Mouse (Mus musculus): ENCODE measurements around the gene Ankrd36.

- TF ChIP-seq POLR2A (IDR thresholded peaks at IDR 0.05; ENCODE audit: extremely low read depth, insufficient read depth, low read length): no peak
- TF ChIP-seq CTCF (IDR thresholded peaks at IDR 0.05; ENCODE audit: extremely low read depth, insufficient read depth, low read length): no peak
These were observed 167.7 kb downstream of the Ankrd36 start for GRCm38 (mm10) chr11:5737137-5737536.

Data from cortical plate, adult 2 months (tissue).